Mouse (Mus musculus) gastrocnemius, postnatal 10 days (tissue): ENCODE measurements around the gene Cfi. TPM values are rescaled to one million over a fixed set of nuclear protein-coding genes. Genes with fewer than 3 reads are reported as not detected.

Experiments
- DNase-seq: peaks from one replicate; pipeline ENCODE4 v3.0.0; 2021; ENCODE audit warnings: mixed read lengths
- long read RNA-seq, 2 experiments: library from polyadenylated mRNA; stranded (forward); transcript quantifications; one replicate each; pipeline ENCODE4 v2.0.0; 2021
- total RNA-seq, 2 experiments: library from RNA; stranded (reverse); gene quantifications; 2 replicates each; pipeline ENCODE4 v1.2.3; 2021

The Cfi gene
- under 1 TPM in 1 of 2 experiments, not detected in 1; 0.47 TPM for total RNA-seq
- long read RNA-seq, experiment 1 = 0 reads
- long read RNA-seq, experiment 2, partial matches to known transcripts = 0 of 1 reads
- long read RNA-seq, experiment 2, other reads (novel, unspliced or antisense) = 0 of 1 reads

DNA sequence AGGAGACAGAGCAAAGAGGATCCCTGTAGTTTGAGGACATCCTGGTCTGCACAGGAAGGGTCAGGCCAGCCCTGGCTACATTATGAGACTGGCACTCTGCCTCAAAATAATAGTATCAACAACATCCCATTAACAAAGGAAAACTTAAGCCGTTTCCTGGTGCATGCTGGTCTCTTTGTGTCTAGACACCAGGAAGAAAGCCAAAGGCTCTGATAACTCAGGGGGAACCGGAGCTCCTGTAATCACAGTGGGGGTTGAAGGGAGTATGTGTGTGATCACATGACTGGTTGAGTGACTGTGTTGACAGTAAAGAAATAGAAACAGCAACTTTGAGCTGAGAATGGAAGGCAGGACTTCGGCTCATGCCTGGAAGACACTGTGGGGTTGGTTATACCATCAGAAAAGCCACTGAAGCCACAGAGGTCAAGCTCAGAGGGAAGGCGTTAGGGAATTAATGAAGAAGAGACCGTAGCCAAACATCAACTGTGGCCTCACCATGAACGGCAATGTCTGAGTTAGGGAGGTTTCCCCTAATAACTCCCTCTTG is at the start of gene Cfi:
Gene Cfi (plus strand): TSS at position 497 of the 547 bp plus-strand sequence.
- DNase-seq = no peak

DNA sequence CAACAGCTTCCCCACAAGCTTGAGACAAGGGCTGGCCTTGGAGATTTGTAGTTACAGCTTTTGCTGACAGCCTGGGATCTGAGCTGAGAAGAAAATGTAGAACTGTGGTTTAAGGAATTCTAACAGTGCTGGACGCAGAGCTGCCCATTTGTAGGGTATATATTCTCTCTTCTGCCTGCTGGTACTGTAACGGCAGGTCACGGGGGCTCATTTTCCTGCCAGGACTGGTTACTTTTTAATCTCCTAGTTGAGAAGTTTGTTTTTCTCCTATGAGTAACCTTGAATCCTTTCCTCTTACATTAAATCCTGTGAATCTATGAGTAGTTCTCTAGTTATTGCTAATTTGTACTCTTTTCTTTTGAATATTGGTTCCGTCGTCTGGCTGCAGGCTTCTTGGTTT is 41.9 kb upstream of the Cfi start:
- DNase-seq = no peak

DNA sequence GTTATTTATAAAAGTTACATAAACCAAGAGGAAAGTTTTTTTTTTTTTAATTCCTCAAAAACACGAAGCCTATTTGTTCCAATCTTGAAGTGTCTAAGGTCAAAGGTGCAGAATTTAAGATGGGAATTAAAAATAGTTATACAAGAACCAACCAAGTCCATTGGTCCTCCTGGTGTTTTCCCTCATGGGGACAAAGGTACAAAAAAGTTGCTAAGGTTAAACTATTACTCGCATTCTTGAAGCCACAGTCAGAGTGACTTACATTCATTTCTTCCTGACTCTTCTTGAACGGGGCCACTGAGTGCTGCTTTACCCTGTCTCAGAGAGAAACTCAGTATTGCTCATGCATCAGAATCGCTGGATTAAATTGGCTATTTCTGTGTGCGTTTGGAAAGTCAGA is 38.3 kb upstream of the Cfi start:
- DNase-seq = no peak

DNA sequence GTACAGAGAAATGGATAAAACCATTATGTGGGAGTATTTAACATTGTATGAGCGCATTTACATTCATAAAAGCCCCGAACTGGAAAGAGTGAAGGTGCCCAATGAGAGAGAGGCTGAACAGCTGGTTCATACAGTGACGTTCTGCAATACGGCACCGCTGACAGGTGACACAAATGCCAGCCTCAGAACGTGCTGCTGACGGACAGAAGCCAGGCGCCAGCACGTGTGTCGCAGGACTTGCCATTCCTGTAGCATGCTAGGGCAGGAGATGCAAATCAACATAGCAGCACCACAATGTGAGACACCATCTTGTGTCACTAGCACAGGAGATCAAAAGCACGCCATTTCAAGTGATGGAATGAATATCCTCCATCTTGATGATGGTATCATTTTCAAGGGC is 37.1 kb upstream of the Cfi start:
- DNase-seq = no peak

DNA sequence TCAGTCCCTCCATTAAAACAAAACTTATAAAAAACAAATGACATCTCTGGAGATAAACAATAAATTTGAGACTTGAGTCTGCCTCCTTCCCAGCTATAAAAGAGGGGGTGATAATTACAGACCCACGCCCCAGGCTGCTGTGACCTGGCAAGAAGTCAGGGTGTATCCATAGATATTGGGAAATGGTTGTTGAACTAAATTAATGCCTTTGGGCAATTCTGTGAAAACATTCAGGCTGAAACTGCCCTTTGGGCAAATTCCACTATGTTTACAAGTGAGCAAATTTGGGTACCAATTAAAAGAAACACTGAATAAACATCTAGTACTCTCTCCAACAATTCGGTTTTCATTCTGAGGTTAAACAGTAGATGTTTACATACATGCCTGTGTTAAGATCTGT is 36.7 kb upstream of the Cfi start:
- DNase-seq = no peak

DNA sequence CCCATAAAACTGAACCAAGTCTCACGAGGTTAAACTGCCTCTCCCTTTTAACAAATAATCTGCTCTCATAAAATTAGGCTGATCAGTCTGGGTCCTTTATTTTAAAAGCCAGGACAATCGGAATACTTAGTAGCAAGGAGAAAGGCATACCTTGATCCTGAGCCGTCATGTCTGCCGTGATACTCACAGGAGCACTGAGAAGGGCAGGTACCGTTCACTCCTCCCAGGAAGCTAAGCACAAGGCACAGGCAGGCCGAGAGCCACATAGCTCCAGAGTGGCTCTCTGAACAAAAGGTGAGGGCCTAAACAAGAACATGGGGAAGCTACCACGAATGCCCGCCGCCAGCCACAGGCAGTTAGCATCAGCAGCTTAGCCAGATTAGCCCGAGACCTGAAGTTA is 31.9 kb upstream of the Cfi start, which contains the start of gene Lrit3:
Gene Lrit3 (minus strand): TSS at position 266 of the 400 bp plus-strand sequence.
- DNase-seq = no peak

DNA sequence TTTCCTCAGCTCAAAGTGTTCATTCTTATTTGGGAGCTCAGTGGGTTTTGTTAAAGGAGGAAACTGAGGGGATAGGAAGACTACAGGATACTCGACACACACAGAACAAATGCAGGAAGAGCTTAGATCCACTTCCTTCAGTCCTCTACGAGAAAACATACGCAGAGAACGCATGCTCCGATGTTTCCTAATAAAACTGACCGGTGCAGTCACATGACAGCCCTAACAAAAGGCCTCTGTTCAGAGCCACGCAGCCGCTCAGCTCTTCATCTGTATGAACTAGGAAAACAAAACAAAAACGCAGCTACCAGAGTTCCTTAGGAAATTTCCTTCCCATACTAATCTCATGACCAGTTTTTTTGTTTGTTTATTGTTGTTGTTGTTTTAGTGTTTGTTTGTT is 14.8 kb upstream of the Cfi start:
- no peak for DNase-seq

DNA sequence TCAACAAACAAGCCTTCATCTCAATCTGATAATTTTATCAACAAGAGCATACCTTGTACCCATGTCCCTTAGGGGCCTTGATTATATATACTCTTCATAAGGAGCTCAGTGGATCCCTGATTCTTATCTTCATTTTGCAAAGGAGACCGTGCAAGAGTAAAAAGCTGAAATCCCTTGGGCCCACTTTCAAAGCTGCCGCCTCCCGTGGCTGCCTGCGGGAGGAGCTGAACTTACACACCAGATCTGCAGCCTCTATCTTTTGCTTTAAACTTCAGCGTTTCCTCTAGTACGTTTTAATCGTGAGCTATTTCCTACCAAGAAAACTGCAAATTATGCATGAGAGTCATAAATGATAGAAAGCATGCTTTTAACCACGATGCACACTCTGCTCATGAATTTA is 13.9 kb upstream of the Cfi start:
- DNase-seq = no peak

DNA sequence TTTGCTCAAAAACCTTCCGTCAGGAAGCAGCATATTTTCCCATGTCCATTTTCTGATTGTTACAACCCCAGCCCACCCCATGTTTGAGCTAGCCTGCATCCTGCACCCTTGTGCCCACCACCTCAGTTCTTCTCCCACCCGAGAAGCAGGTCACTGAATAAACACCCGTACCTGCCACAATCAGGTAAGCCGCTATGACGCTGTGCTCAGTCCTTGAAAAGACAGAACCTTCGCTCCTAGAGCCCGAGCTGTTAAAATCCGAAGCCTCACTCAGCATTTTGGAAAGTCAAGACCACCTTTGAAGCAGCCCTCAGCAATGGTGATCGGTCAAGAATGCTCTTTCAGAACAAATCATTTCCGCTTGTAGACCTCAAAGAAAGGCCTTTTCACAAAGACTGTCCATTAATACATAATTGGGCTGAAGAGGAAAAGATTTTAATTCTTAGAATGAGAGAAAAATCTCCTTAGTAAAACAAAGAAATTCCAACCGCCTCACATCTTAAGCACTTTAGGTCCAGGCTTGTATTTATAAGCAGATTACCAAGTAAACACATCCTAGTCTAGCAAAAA is 13.4 kb upstream of the Cfi start, which contains the start of gene Rrh:
Gene Rrh (minus strand): TSS at position 382 of the 570 bp plus-strand sequence.
- no peak for DNase-seq

DNA sequence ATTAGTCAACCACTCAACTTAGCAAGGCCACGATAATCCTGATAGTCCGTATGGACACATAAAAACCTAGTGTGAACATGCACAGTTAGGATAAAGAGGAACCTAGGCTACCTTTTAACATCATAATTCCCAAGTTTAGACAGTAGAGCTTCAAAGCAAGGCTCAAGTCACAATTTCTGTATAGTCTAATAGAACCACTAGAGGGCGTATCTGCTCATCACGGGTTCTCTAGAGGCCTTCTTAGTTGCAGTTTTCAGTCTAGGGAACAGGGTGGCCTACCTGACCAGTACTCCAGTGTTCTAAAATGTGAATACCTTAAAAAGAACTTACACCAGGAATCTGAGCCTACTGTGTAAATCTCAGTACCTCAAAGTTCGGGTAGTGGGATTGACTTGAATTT is 12.4 kb upstream of the Cfi start:
- no peak for DNase-seq

DNA sequence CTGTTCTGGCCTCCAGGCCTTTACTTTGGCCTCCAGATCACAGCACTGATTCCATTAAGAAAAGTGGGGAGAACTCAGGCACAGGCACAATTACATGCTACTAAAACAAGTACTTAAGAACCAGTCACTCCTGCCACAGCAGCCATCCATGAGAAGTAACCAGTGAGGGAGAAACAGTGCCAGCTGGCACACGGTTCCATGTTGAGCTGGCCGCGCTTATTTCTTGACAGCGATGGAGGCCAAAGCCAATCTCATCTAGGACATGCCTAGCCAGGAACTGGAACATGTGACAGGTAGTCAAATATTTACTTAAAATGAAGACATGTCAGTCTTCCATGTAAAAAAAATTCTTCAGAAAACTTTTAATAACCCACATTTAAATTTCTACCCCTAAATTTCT is 11.5 kb upstream of the Cfi start:
- DNase-seq = peak; percentile 16

DNA sequence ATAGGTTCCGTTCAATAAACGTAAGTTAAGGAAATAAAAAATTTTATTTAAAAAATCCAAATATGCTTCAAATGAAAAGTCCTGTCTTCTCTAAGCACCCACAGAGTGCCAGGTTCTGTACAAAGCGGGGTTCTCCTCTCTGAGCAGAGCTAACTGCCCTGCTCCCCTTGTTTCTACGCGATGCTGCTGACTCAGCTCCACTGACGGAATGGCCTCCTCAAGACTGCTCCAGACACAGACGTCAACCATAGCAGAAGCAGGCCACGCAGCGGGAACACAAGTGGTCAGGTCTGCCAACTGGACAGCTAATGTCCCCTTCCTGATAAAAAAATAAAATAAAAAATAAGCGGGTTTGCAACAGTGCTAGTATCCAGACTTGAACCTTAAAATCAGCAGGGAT is 10.8 kb upstream of the Cfi start:
- no peak for DNase-seq

DNA sequence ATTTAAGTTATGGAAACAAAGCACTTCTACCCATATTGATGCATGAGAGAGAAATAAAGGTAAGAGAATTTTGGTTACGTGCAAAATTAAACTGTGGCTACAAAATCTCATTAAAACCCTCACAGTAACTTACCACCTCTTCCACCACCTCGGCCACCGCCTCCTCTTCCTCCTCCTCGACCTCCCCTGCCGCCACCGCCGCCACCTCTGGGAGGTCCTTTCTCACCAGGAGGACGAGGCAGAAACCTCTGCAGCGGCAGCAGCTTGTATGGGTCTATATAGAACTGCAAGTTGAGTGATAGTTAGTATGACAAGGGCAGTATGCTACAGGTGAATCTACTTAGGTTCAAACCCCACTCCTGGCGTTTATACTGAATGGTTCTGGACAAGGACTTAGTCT is 9.0 kb upstream of the Cfi start:
- no peak for DNase-seq

DNA sequence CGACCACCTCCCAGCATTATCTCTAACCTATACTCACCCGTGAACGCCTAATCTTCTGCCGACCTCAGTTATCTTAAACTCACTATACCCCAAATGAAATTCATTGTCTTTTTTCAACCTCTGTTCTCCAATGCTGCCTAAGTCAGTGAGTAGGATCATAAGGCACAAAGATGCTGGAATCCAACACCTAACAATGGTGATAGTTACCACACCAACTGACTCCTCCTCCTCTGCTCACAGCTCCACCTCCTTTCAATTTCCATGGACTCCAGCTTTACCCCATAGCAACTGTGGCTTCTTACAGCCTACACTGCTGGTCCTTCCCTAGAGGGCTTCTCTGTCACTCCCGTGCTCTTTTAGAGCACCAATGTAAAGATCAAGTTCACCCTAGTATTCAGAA is 8.0 kb upstream of the Cfi start:
- DNase-seq = no peak

DNA sequence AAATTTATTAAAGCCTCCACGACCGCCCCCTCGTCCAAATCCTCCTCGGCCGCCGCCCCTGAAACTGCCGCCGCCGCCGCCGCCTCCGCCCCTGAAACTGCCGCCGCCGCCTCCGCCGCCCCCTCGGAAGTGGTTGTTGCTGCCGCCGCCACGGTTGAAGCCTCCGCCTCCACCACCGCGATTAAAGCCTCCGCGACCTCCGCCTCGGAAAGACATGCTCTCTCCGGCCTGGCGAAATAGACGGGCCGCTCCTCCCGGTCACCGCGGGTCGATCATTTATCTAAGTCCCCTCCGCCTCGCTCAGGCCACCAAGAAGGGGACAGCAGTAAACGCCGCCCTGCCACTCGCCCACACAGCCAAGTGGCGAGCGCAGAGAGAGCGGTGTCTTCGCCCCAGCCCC is 5.1 kb upstream of the Cfi start:
- peak; percentile 42 for DNase-seq

DNA sequence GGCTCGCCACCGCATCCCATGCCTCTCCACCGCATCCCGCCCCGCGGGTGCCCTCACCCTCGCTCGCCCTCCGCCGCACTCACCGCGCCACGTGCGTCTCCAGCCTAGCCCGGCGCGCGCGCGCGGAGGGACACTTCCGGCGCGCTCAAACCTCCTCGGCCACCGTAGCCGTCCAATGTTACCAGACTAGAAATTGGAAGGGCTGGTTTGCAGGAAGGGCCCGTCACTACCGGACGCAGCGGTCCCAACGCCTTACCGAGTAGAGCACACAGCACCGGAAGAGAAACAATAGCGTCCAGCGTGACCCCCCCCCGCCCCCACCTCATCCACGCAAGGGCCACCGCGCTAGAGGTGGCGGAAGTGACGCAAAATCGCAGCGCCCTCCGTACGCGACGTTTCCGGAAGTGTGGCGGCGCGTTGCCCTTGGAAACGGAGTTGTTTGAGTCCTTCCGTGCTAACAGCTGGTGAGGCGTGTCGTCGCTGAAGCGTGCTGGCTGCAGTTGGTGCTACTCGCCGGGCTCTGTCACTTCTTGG is 4.6 kb upstream of the Cfi start, which contains the start of gene Gar1:
Gene Gar1 (minus strand): TSS at position 362 of the 534 bp plus-strand sequence.
- DNase-seq = peak; percentile 95

DNA sequence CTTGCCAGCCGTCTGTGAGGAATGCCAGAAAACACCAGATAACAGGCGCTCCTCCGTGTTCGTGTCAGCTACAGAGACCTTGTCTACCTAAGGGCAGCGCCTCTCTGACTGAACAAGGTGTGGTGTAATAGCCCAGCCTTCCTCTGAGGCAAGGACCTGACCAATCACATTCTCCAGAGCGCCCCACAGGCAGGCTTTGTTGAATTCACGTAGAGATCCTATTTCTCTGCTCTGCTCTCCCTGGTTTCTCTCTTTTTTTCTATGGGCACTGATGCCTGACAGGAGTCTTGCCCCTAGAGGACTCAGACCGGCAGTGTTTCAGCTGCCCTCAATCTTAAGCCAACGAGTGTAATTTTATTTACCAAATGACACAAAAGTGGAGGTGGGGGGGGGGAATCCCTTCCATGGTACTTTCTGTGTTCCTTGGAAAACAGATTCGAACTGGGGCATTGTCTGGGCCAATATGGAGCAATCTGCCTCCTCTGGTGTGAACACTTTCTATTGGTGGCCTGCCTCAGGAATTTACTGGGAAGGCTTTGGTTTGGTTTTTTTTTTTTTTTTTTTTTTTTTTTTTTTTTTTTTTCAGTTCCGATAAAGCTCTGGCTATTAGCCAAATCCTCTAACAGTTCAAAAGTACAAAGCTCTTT is 490 bp downstream of the Cfi start:
- no peak for DNase-seq

DNA sequence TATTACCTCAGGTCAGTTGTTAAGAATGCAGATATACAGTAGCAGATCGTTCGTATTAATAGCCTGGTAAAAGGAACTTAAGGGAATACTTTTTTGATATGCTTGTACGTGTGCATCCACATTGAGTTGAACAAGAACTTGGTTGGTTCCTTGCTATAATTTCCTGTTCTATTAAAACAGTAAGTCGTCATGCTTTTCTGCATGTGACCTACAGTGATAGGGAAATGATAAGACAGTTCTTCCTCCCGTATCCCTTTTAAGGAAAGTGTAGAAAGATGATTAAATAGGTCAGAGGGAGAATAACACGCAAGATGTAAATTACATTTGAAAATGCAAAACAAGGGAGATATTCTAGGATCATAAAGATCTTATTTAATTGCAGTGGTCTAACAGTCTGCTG is 1.3 kb downstream of the Cfi start:
- no peak for DNase-seq

DNA sequence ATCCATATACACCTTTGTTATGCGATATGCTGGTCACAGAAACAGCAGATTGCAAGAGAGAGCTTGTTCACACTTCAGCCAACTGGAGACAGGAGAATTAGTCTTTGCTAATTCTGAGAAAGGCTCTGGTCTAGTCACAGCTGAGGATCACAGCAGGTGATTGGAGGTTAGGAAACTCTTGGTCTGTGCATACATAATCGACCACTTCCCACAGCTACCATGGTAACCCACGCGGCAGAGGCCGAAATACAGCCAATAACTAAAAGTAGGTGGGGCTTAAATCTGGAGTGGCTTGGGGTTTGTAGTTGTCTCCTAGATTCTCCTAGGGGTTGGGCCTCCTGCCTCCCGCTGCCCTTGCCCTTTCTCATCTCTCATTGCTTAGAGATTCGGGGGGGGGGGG is 2.3 kb downstream of the Cfi start:
- DNase-seq = no peak

DNA sequence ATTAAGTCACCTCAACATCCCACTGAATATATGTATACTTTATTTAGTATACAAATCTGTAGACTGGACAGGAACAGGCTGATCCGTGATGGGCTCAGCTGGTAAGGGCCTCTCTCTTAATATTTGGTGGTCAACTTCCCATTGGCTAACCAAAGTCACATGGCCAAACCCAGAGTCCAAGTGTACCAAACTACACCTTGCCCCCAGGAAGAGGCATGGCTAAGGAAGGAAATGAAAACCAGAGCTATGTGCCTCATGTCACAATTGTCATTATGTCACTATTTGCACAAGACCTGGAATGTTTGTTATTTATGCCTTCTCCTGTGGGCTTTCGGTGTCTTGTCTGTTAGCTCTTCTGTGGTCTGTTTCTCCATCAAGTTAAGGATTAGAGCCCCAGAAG is 10.2 kb downstream of the Cfi start:
- DNase-seq = no peak

DNA sequence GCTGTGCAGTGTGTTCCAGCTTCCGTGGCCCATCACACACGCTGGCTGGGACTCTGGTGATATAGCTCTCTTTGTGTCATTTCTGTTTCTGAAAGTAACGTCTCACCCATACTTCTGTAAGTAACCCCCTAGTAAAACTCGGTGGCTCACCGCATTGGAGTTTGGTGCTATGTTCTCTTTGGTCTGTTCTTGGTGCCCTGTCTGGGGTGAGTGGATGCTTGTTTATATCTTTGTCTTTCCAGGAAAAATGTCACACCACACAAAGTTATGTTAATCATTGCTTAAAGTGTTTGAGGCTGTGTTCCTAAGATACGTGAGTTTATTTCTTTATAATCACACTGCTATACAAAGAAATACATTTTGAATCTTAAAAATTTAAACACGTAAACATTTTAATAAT is 11.2 kb downstream of the Cfi start:
- DNase-seq = no peak

DNA sequence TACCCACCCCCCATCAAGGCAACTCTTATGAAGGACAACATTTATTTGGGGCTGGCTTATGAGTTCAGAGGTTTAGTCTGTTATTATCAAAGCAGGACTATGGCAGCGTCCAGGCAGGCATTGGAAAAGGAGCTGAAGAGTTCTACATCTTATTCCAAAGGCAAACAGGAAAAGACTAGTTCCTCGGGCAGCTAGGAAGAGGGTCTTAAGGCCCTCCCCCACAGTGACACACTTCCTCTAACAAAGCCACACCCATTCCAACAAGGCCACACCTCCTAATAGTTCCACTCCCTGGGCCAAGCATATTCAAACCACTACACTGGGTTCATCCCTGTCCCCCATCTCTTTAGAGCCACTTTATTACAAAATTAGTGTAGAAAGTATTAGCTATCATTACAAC is 26.9 kb downstream of the Cfi start:
- no peak for DNase-seq

DNA sequence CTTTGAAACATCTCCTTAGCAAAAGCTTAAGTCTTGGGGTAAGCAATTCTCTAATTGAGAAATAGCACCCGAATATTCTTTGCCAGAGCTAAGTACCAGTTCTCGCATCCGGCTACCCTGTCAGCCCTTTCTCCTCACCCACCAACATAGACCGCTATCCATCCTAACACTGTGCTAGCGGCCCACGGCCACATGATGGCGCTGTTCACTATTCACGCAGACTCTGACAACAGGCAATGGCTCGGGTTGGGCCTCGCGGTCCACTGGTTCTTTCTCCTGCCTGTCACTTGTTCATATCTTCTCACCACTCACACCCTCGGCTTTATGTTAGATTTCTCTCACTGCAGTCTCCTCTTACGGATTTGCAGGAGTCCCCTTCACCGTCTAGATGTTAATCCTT is 28.0 kb downstream of the Cfi start:
- peak; percentile 56 for DNase-seq

DNA sequence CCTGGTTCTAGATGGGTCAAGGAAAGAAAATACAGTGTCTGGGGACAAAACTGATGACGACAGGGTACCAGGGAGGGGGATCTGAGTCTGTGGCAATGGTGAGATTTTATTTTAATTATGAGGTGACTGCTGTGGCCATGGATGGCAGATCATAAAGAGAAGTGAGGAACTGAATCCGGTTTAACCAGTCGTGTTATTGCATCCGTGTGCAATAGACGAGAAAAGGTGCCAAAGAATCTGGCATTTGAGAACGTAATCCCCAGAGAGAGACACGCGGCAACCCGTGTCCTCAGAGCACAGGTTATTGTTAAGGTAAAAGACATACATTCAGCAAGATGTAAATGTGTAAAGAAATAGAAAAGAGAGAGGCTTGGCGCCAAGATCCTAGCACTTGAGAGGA is 41.6 kb downstream of the Cfi start:
- no peak for DNase-seq
